Mouse (Mus musculus) frontal cortex, adult (tissue): ENCODE measurements around the gene Tex13c1.

ENCODE experiments used
- ATAC-seq: cut with Nextera tagmentation; 2 replicates; pipeline ENCODE4 v1.9.2; 2017; ENCODE audit warnings: mild to moderate bottlenecking, moderate library complexity, mixed read lengths; ENCODE audit not compliant: low TSS enrichment

Tex13c1 gene

GRCm38 (mm10) chrX:43590860-43591259, at the start of gene Tex13c1:
Gene Tex13c1, plus strand, starts transcription at chrX:43591160.
- ATAC-seq: no peak
